Mouse (Mus musculus) heart, adult 2 months (tissue): ENCODE measurements at regions not wholly inside any gene's neighbourhood (a gene's known extent, or its start where the extent isn't known, plus 50 kb on each side); places are given as distances from the start of the nearest gene placed in this dataset.

Experiments
- DNase-seq, 2 experiments: peaks; one replicate each; pipeline ENCODE4 v3.0.0; 2021
- H3K27ac ChIP-seq: fragments of 200-600 bp; 2 replicates; pipeline ENCODE4 v1.8.1; 2022
- H3K27me3 ChIP-seq: fragments of 200-500 bp; 2 replicates; pipeline ENCODE4 v1.6.1; 2012; ENCODE audit warnings: mild to moderate bottlenecking, low read length, inconsistent platforms, mixed read lengths; ENCODE audit not compliant: control insufficient read depth, insufficient read depth
- H3K36me3 ChIP-seq: fragments of 200-500 bp; 2 replicates; pipeline ENCODE4 v1.6.1; 2012; ENCODE audit warnings: low read length, inconsistent platforms; ENCODE audit not compliant: control insufficient read depth, insufficient read depth
- H3K4me1 ChIP-seq: fragments of 200-500 bp; 2 replicates; pipeline ENCODE4 v1.6.1; 2011; ENCODE audit warnings: low read length; ENCODE audit not compliant: control insufficient read depth, insufficient read depth
- H3K4me3 ChIP-seq: fragments of 200-600 bp; 2 replicates; pipeline ENCODE4 v1.8.1; 2022
- H3K79me2 ChIP-seq: fragments of 200-500 bp; replicated peaks from 2 replicates; pipeline ENCODE4 v1.6.1; 2012; ENCODE audit warnings: mild to moderate bottlenecking, inconsistent platforms, low read length, moderate library complexity, mixed read lengths; ENCODE audit not compliant: control insufficient read depth, insufficient read depth
- H3K9ac ChIP-seq: fragments of 200-500 bp; 2 replicates; pipeline ENCODE4 v1.6.1; 2012; ENCODE audit warnings: low read depth, mild to moderate bottlenecking, control low read depth, inconsistent platforms, low read length, mixed read lengths
- CTCF ChIP-seq: fragments of 200-600 bp; IDR thresholded peaks from 2 replicates; pipeline ENCODE4 v1.8.1; 2022; ENCODE audit warnings: antibody characterized with exemption, mild to moderate bottlenecking, moderate library complexity
- EP300 ChIP-seq: fragments of 200-500 bp; IDR thresholded peaks from 2 replicates; pipeline ENCODE4 v1.6.1; 2011; ENCODE audit warnings: low read depth, low read length, control low read depth; ENCODE audit not compliant: insufficient read depth
- POLR2A ChIP-seq: fragments of 200-500 bp; IDR thresholded peaks from 2 replicates; pipeline ENCODE4 v1.6.1; 2011; ENCODE audit warnings: mild to moderate bottlenecking, low read depth, low read length, control low read depth; ENCODE audit not compliant: insufficient read depth
- WGBS: fragments of 180-500 bp; shearing (Covaris S2); methylation state at CpG from one replicate; pipeline ENCODE4 v1.1.7; 2018; 5-methylcytosine and 5-hydroxymethylcytosine counted together
- intact Hi-C: fragments of 180-260 bp; cut with DNase I; formaldehyde crosslinking; loops from one replicate; pipeline ENCODE4 v1.15.1; 2025

- TF ChIP-seq CTCF (no peak), EP300 (no peak), POLR2A (no peak)
- Histone ChIP-seq H3K79me2 (no peaks in the 10 kb centered on the region), H3K9ac (no peak overlapping the region), H3K36me3 (no peaks in the 10 kb centered on the region), H3K4me1 (no peaks in the 10 kb centered on the region), H3K4me3 (no peak overlapping the region), H3K27ac (no peak overlapping the region), H3K27me3 (no peaks in the 10 kb centered on the region; the same call in 1 of the 2 replicates)
- intact Hi-C loops, result no loop called here
- DNase-seq, result no peak
- 32% methylated on average over 1 of the region's 1 CpGs for WGBS
Observed at GRCm38 (mm10) chr8:88443397-88443796, 77.8 kb upstream of the Nkd1 start.

- no peaks in the 10 kb centered on the region for H3K36me3 ChIP-seq
- 36% methylated on average over 6 of the region's 6 CpGs for whole genome bisulfite sequencing
- no peak for DNase-seq
- TF ChIP-seq POLR2A, result no peak
- no peak for TF ChIP-seq EP300
- no peak for TF ChIP-seq CTCF
- H3K4me1 ChIP-seq, result no peaks in the 10 kb centered on the region
- H3K27ac ChIP-seq, result no peak overlapping the region
- H3K4me3 ChIP-seq, result no peak overlapping the region
- no peak overlapping the region for H3K9ac ChIP-seq
- H3K79me2 ChIP-seq, result no peaks in the 10 kb centered on the region
- intact Hi-C loops, result no loop called here
- H3K27me3 ChIP-seq, result peaks cover 2% of the 10 kb centered on the region
Observed at GRCm38 (mm10) chr8:88447406-88447805, 73.7 kb upstream of the Nkd1 start.

- H3K4me1 ChIP-seq, result no peaks in the 10 kb centered on the region
- no peak overlapping the region for H3K27ac ChIP-seq
- TF ChIP-seq EP300 (no peak), POLR2A (no peak), CTCF (no peak)
- intact Hi-C loops, result no loop called here
- H3K79me2 ChIP-seq, result no peaks in the 10 kb centered on the region
- no peak overlapping the region for H3K9ac ChIP-seq
- WGBS, result 78% methylated on average over 9 of the region's 9 CpGs
- no peak for DNase-seq
- peaks cover 2% of the 10 kb centered on the region for H3K27me3 ChIP-seq
- H3K4me3 ChIP-seq, result no peak overlapping the region
- no peaks in the 10 kb centered on the region for H3K36me3 ChIP-seq
Observed at GRCm38 (mm10) chr8:88447844-88448535, 73.2 kb upstream of the Nkd1 start.

GRCm38 (mm10) chr8:88449001-88449400, 72.2 kb upstream of the Nkd1 start:
- TF ChIP-seq POLR2A (no peak), CTCF (no peak), EP300 (no peak)
- Histone ChIP-seq H3K4me1 (no peaks in the 10 kb centered on the region), H3K27me3 (peaks cover 2% of the 10 kb centered on the region), H3K79me2 (no peaks in the 10 kb centered on the region), H3K4me3 (no peak overlapping the region), H3K36me3 (no peaks in the 10 kb centered on the region), H3K9ac (no peak overlapping the region), H3K27ac (no peak overlapping the region)
- WGBS, result 93% methylated on average over 9 of the region's 9 CpGs
- intact Hi-C loops, result no loop called here
- no peak for DNase-seq

- TF ChIP-seq POLR2A (no peak), CTCF (no peak), EP300 (no peak)
- Histone ChIP-seq H3K4me1 (no peaks in the 10 kb centered on the region), H3K79me2 (no peaks in the 10 kb centered on the region), H3K36me3 (no peaks in the 10 kb centered on the region), H3K9ac (no peak overlapping the region), H3K27ac (no peak overlapping the region), H3K4me3 (no peak overlapping the region), H3K27me3 (peaks cover 2% of the 10 kb centered on the region)
- WGBS, result 64% methylated on average over 5 of the region's 5 CpGs
- DNase-seq, result no peak
- intact Hi-C loops, result no loop called here
Observed at GRCm38 (mm10) chr8:88449534-88449933, 71.6 kb upstream of the Nkd1 start.

- no peak overlapping the region for H3K4me3 ChIP-seq
- H3K79me2 ChIP-seq, result no peaks in the 10 kb centered on the region
- 23% methylated on average over 26 of the region's 26 CpGs for WGBS
- H3K27me3 ChIP-seq, result peaks cover 10% of the 10 kb centered on the region
- no peaks in the 10 kb centered on the region for H3K36me3 ChIP-seq
- intact Hi-C loops, result loop anchor here (10.0 kb wide), 1 partner anchor 164 kb away; no protein-coding TSS in a partner anchor
- no peak overlapping the region for H3K9ac ChIP-seq
- TF ChIP-seq POLR2A (no peak), EP300 (no peak), CTCF (no peak)
- DNase-seq, result no peak
- H3K27ac ChIP-seq, result no peak overlapping the region
- H3K4me1 ChIP-seq, result no peaks in the 10 kb centered on the region
Observed at GRCm38 (mm10) chr8:88450864-88451657, 70.1 kb upstream of the Nkd1 start.
